ENCODE assay signal across 8 mouse cellular contexts in the genomic region with DNA sequence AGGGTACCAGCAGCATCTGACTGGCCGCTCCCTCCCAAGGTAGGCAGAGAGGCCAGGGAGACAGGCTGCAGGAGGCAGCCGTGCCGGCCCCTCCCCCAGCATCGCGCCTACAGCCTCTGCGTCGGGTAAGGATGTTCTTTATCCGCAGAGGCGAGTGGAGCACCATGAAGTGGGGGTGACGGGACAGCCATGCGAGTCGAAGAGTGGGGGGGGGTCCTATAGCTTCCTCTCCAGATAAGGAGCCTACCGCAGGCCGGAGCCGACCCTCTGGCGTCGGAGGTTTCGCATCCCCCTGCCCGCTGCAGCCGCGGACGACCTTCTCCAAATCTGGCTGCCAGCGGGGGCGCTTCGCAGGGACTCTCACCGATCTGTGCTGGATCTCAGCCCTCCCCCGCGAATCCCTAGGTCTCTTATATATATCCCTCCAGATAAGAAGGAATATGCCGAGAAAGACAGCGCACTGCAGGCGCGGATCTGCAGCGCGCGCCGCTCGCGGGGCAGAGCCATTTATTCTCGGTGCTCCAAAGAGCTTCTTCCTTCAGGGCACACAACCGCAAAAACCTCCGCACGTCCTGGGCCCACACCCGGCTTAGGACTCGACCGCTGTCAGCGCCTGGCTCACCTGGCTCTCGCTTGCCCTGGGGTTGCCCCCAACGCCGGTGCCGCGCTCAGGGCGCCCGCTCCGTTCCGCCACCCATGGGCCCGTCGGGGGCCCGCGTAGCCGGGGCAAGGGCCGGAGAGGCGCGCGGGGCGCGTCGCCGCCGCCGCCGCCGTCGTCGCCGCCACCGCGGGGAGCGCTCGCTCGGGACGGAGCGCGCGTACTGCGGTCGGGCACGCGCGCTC. TPM values are rescaled to one million over a fixed set of nuclear protein-coding genes. Genes with fewer than 3 reads are reported as not detected.
DNase-seq lines count a peak whose midpoint lies in the region; ATAC-seq and TF ChIP-seq lines count a peak whose summit lies in the region.

No protein-coding gene starts in this region.

- peak overlapping the region; percentile 85 for H3K4me3 ChIP-seq in E14TG2a.4 (replicated peaks; ENCODE audit: low read length)
- peak overlapping the region; percentile 80 for H3K4me3 ChIP-seq in cortical plate, adult 2 months (ENCODE audit: insufficient read depth, low read length)
- peak overlapping the region; percentile 79 for H3K4me3 ChIP-seq in heart, embryonic 16.5 days (ENCODE audit: low read length)
- peak overlapping the region; percentile 88 for H3K4me3 ChIP-seq in left cerebral cortex, adult 2 months
- H3K4me3 ChIP-seq in midbrain, embryonic 10.5 days, result peak overlapping the region; percentile 88
- peak overlapping the region; percentile 50 for H3K4me3 ChIP-seq in stomach, embryonic 14.5 days (ENCODE audit: low read depth, low read length)

- peak overlapping the region; percentile 100 for H3K27ac ChIP-seq in cortical plate, adult 2 months (ENCODE audit: insufficient read depth, low read length)
- peak overlapping the region; percentile 72 for H3K27ac ChIP-seq in heart, embryonic 16.5 days (ENCODE audit: low read length)
- H3K27ac ChIP-seq in left cerebral cortex, adult 2 months, result peak overlapping the region; percentile 100
- H3K27ac ChIP-seq in midbrain, embryonic 10.5 days (replicated peaks), result peak overlapping the region; percentile 89
- no peak overlapping the region for H3K27ac ChIP-seq in stomach, embryonic 14.5 days (ENCODE audit: low read length)

- TF ChIP-seq CTCF in E14TG2a.4 (conservative IDR thresholded peaks at IDR 0.05; ENCODE audit: low read length), result no peak
- TF ChIP-seq CTCF in cortical plate, adult 2 months (IDR thresholded peaks at IDR 0.05; ENCODE audit: extremely low read depth, insufficient read depth, low read length), result no peak
- no peak for TF ChIP-seq CTCF in left cerebral cortex, adult 2 months (IDR thresholded peaks at IDR 0.05)

- peaks cover 17% of the 10 kb centered on the region for H3K4me1 ChIP-seq in E14TG2a.4 (replicated peaks; ENCODE audit: low read depth, low read length)
- H3K4me1 ChIP-seq in cortical plate, adult 2 months (ENCODE audit: control insufficient read depth, insufficient read depth, low read length), result peaks cover 15% of the 10 kb centered on the region
- peaks cover 36% of the 10 kb centered on the region for H3K4me1 ChIP-seq in heart, embryonic 16.5 days (ENCODE audit: control insufficient read depth, insufficient read depth, low read length)
- H3K4me1 ChIP-seq in midbrain, embryonic 10.5 days, result peaks cover 65% of the 10 kb centered on the region
- peaks cover 5% of the 10 kb centered on the region; the same call in 1 of the 2 replicates for H3K4me1 ChIP-seq in stomach, embryonic 14.5 days (ENCODE audit: control insufficient read depth, insufficient read depth, low read length)

- intact Hi-C loops in left cerebral cortex, adult 2 months (cut with DNase I), result loop anchor here (2.0 to 5.0 kb wide), 2 partner anchors 32 to 144 kb away; a partner anchor contains a TSS

- whole genome bisulfite sequencing in heart, embryonic 16.5 days, result under 1% methylated on average over 89 of the region's 89 CpGs
- WGBS in midbrain, embryonic 10.5 days, result 1% methylated on average over 80 of the region's 89 CpGs
- under 1% methylated on average over 89 of the region's 89 CpGs for WGBS in stomach, embryonic 14.5 days

- TF ChIP-seq POLR2A in cortical plate, adult 2 months (IDR thresholded peaks at IDR 0.05; ENCODE audit: extremely low read depth, insufficient read depth, low read length), result peak; percentile 25; the same call in 1 of the 2 replicates

- peak; percentile 27 for DNase-seq in adrenal gland, postnatal 14 days
- DNase-seq in adrenal gland, adult 8-10 months, result no peak
- DNase-seq in left cerebral cortex, adult 2 months (ENCODE audit: extremely low spot score in 1 of 2, low spot score in 2 of 2), result peak; percentile 69 to 79
- peak; percentile 55 for DNase-seq in midbrain, embryonic 10.5 days (ENCODE audit: low spot score)

- ATAC-seq in heart, embryonic 16.5 days (replicated peaks; ENCODE audit: extremely low read depth, insufficient read depth, low FRiP score), result peak; percentile 31
- ATAC-seq in stomach, embryonic 14.5 days (ENCODE audit: insufficient number of reproducible peaks, insufficient read depth, low FRiP score, low read depth), result no peak; the same call in none of the 2 replicates

- peak overlapping the region; percentile 85 for H3K9ac ChIP-seq in heart, embryonic 16.5 days (ENCODE audit: low read length)
- H3K9ac ChIP-seq in stomach, embryonic 14.5 days (replicated peaks; ENCODE audit: low read depth, low read length), result peak overlapping the region; percentile 52

- H3K4me2 ChIP-seq in heart, embryonic 16.5 days (ENCODE audit: low read depth, low read length), result peak overlapping the region; percentile 92
- peak overlapping the region; percentile 97 for H3K4me2 ChIP-seq in stomach, embryonic 14.5 days (replicated peaks; ENCODE audit: low read depth, low read length)

- H3K36me3 ChIP-seq in E14TG2a.4 (ENCODE audit: insufficient read depth, low read length), result no peaks in the 10 kb centered on the region
- no peaks in the 10 kb centered on the region for H3K36me3 ChIP-seq in heart, embryonic 16.5 days (ENCODE audit: control insufficient read depth, insufficient read depth)
- no peaks in the 10 kb centered on the region for H3K36me3 ChIP-seq in midbrain, embryonic 10.5 days
- no peaks in the 10 kb centered on the region for H3K36me3 ChIP-seq in stomach, embryonic 14.5 days (ENCODE audit: control insufficient read depth, insufficient read depth, low read length)

- peaks cover 83% of the 10 kb centered on the region for H3K27me3 ChIP-seq in E14TG2a.4 (ENCODE audit: insufficient read depth, low read length)
- H3K27me3 ChIP-seq in heart, embryonic 16.5 days (ENCODE audit: control insufficient read depth, insufficient read depth, low read length), result peaks cover 11% of the 10 kb centered on the region
- peaks cover 89% of the 10 kb centered on the region for H3K27me3 ChIP-seq in midbrain, embryonic 10.5 days (ENCODE audit: low read depth, poor library complexity, severe bottlenecking)
- H3K27me3 ChIP-seq in stomach, embryonic 14.5 days (ENCODE audit: control insufficient read depth, insufficient read depth, low read length), result peaks cover 33% of the 10 kb centered on the region

- no peaks in the 10 kb centered on the region for H3K9me3 ChIP-seq in E14TG2a.4 (ENCODE audit: low read length)
- H3K9me3 ChIP-seq in heart, embryonic 16.5 days (replicated peaks; ENCODE audit: control insufficient read depth, low read length), result no peaks in the 10 kb centered on the region
- H3K9me3 ChIP-seq in midbrain, embryonic 10.5 days (replicated peaks), result no peaks in the 10 kb centered on the region
- no peaks in the 10 kb centered on the region for H3K9me3 ChIP-seq in stomach, embryonic 14.5 days (ENCODE audit: control insufficient read depth, low read depth, low read length)

RNA-seq across cellular contexts. Expression of a gene that starts 1.1 kb away (rescaled TPM):
- total RNA-seq in adrenal gland, postnatal 14 days (2021), result 7.3 and 8.4 TPM in 2 replicates
- 10 to 100 TPM in 3 of 4 experiments, 1 to 10 TPM in 1; 4.6 to 18.1 (median 14.3) TPM for total RNA-seq in adrenal gland, adult 8-10 months (2022)
- 94.9 and 102 TPM in 2 replicates for polyA plus RNA-seq in cortical plate, adult 2 months (2012; rRNA removed)
- 9.3 and 11.1 TPM in 2 replicates for polyA plus RNA-seq in heart, embryonic 16.5 days (2015; fragmentation: Nextera tagmentation; extraction: Ambion mirVana)
- total RNA-seq in left cerebral cortex, adult 2 months (2021), result 100 to 1,000 TPM; 153 to 173 TPM
- 6.4 and 13.2 TPM in 2 replicates for polyA plus RNA-seq in midbrain, embryonic 10.5 days (2016; fragmentation: Nextera tagmentation; extraction: Ambion mirVana)
- polyA plus RNA-seq in stomach, embryonic 14.5 days (2014; fragmentation: Nextera tagmentation; extraction: Ambion mirVana), result 5.2 and 6.4 TPM in 2 replicates

RNA-seq across cellular contexts. Expression of a gene that starts 26.0 kb away (rescaled TPM):
- total RNA-seq in adrenal gland, postnatal 14 days (2021), result not detected in 2 replicates
- not detected for total RNA-seq in adrenal gland, adult 8-10 months (2022)
- not detected in 2 replicates for polyA plus RNA-seq in cortical plate, adult 2 months (2012; rRNA removed)
- not detected in 2 replicates for polyA plus RNA-seq in heart, embryonic 16.5 days (2015; fragmentation: Nextera tagmentation; extraction: Ambion mirVana)
- not detected for total RNA-seq in left cerebral cortex, adult 2 months (2021)
- 0.29 TPM in 1 of 2 replicates, not detected in the other for polyA plus RNA-seq in midbrain, embryonic 10.5 days (2016; fragmentation: Nextera tagmentation; extraction: Ambion mirVana)
- polyA plus RNA-seq in stomach, embryonic 14.5 days (2014; fragmentation: Nextera tagmentation; extraction: Ambion mirVana), result not detected in 2 replicates

RNA-seq across cellular contexts. Expression of a gene that starts 33.7 kb away (rescaled TPM):
- 47.4 and 48.6 TPM in 2 replicates for total RNA-seq in adrenal gland, postnatal 14 days (2021)
- total RNA-seq in adrenal gland, adult 8-10 months (2022), result 10 to 100 TPM; 52.8 to 65.8 (median 57.6) TPM
- 49.3 and 50.7 TPM in 2 replicates for polyA plus RNA-seq in cortical plate, adult 2 months (2012; rRNA removed)
- polyA plus RNA-seq in heart, embryonic 16.5 days (2015; fragmentation: Nextera tagmentation; extraction: Ambion mirVana), result 54.3 and 56.3 TPM in 2 replicates
- total RNA-seq in left cerebral cortex, adult 2 months (2021), result 10 to 100 TPM; 37.6 to 38.7 TPM
- polyA plus RNA-seq in midbrain, embryonic 10.5 days (2016; fragmentation: Nextera tagmentation; extraction: Ambion mirVana), result 62.2 and 64.0 TPM in 2 replicates
- 66.8 and 68.2 TPM in 2 replicates for polyA plus RNA-seq in stomach, embryonic 14.5 days (2014; fragmentation: Nextera tagmentation; extraction: Ambion mirVana)

RNA-seq across cellular contexts. Expression of a gene that starts 41.3 kb away (rescaled TPM):
- total RNA-seq in adrenal gland, postnatal 14 days (2021), result not detected in 2 replicates
- not detected for total RNA-seq in adrenal gland, adult 8-10 months (2022)
- polyA plus RNA-seq in cortical plate, adult 2 months (2012; rRNA removed), result not detected in 2 replicates
- polyA plus RNA-seq in heart, embryonic 16.5 days (2015; fragmentation: Nextera tagmentation; extraction: Ambion mirVana), result not detected in 2 replicates
- not detected for total RNA-seq in left cerebral cortex, adult 2 months (2021)
- not detected in 2 replicates for polyA plus RNA-seq in midbrain, embryonic 10.5 days (2016; fragmentation: Nextera tagmentation; extraction: Ambion mirVana)
- not detected in 2 replicates for polyA plus RNA-seq in stomach, embryonic 14.5 days (2014; fragmentation: Nextera tagmentation; extraction: Ambion mirVana)

RNA-seq across cellular contexts. Expression of a gene that starts 49.9 kb away (rescaled TPM):
- not detected in 2 replicates for total RNA-seq in adrenal gland, postnatal 14 days (2021)
- total RNA-seq in adrenal gland, adult 8-10 months (2022), result not detected
- polyA plus RNA-seq in cortical plate, adult 2 months (2012; rRNA removed), result not detected in 2 replicates
- not detected in 2 replicates for polyA plus RNA-seq in heart, embryonic 16.5 days (2015; fragmentation: Nextera tagmentation; extraction: Ambion mirVana)
- total RNA-seq in left cerebral cortex, adult 2 months (2021), result not detected
- not detected in 2 replicates for polyA plus RNA-seq in midbrain, embryonic 10.5 days (2016; fragmentation: Nextera tagmentation; extraction: Ambion mirVana)
- not detected in 2 replicates for polyA plus RNA-seq in stomach, embryonic 14.5 days (2014; fragmentation: Nextera tagmentation; extraction: Ambion mirVana)
